Mouse (Mus musculus) myocyte (in vitro differentiated cells): ENCODE data around the gene Nfia. TPM values are rescaled to one million over a fixed set of nuclear protein-coding genes. Genes with fewer than 3 reads are reported as not detected.

Experiments
- H3K27me3 ChIP-seq: one replicate; pipeline ENCODE4 v1.6.1; 2011; ENCODE audit not compliant: control insufficient read depth, insufficient read depth, insufficient read length
- H3K36me3 ChIP-seq: one replicate; pipeline ENCODE4 v1.6.1; 2011; ENCODE audit not compliant: control insufficient read depth, insufficient read depth
- H3K4me2 ChIP-seq: one replicate; pipeline ENCODE4 v1.6.1; 2011; ENCODE audit warnings: low read depth, control low read depth
- H3K4me3 ChIP-seq: one replicate; pipeline ENCODE4 v1.5.1; 2011; ENCODE audit warnings: mild to moderate bottlenecking, control low read depth, moderate library complexity
- H3K79me2 ChIP-seq: one replicate; pipeline ENCODE4 v1.6.1; 2011; ENCODE audit not compliant: control insufficient read depth, insufficient read depth
- H3ac ChIP-seq: one replicate; pipeline ENCODE4 v1.6.1; 2011; ENCODE audit not compliant: control insufficient read depth, insufficient read length
- CEBPB ChIP-seq: IDR thresholded peaks from 2 replicates; pipeline ENCODE4 v1.6.1; 2011; ENCODE audit warnings: mild to moderate bottlenecking, moderate library complexity; ENCODE audit not compliant: poor library complexity, insufficient read depth, severe bottlenecking
- E2F4 ChIP-seq: IDR thresholded peaks from one replicate; pipeline ENCODE4 v1.6.1; 2011; ENCODE audit warnings: mild to moderate bottlenecking, control low read depth, moderate library complexity; ENCODE audit not compliant: insufficient read depth
- MAX ChIP-seq: IDR thresholded peaks from one replicate; pipeline ENCODE4 v1.6.1; 2011; ENCODE audit warnings: low read depth, mild to moderate bottlenecking, control low read depth
- MYOD1 ChIP-seq, 3 experiments: IDR thresholded peaks; one replicate each; pipeline ENCODE4 v1.6.1; 2011; ENCODE audit warnings: control low read depth in 2 of 3, low read depth in 2 of 3, mild to moderate bottlenecking in 2 of 3, moderate library complexity in 1 of 3; ENCODE audit not compliant: insufficient read length in 2 of 3, control insufficient read depth in 1 of 3
- MYOG ChIP-seq, 3 experiments: IDR thresholded peaks; one replicate each; pipeline ENCODE4 v1.6.1; 2011; ENCODE audit warnings: control low read depth in 2 of 3, low read depth in 2 of 3, mild to moderate bottlenecking in 2 of 3; ENCODE audit not compliant: insufficient read length in 2 of 3, control insufficient read depth in 1 of 3, insufficient read depth in 1 of 3
- POLR2A ChIP-seq: IDR thresholded peaks from one replicate; pipeline ENCODE4 v1.6.1; 2011; ENCODE audit warnings: low read depth, mild to moderate bottlenecking, control low read depth, moderate library complexity; ENCODE audit not compliant: insufficient read length
- POLR2AphosphoS2 ChIP-seq: IDR thresholded peaks from one replicate; pipeline ENCODE4 v1.6.1; 2011; ENCODE audit warnings: low read depth, control low read depth; ENCODE audit not compliant: insufficient read length
- REST ChIP-seq: IDR thresholded peaks from one replicate; pipeline ENCODE4 v1.6.1; 2011; ENCODE audit warnings: mild to moderate bottlenecking, control low read depth, moderate library complexity; ENCODE audit not compliant: insufficient read depth, insufficient read length
- SRF ChIP-seq: IDR thresholded peaks from one replicate; pipeline ENCODE4 v1.6.1; 2011; ENCODE audit warnings: low read depth; ENCODE audit not compliant: control insufficient read depth, insufficient read length
- TCF12 ChIP-seq: IDR thresholded peaks from one replicate; pipeline ENCODE4 v1.6.1; 2011; ENCODE audit warnings: mild to moderate bottlenecking, control low read depth; ENCODE audit not compliant: poor library complexity, insufficient read depth, severe bottlenecking
- TCF3 ChIP-seq: IDR thresholded peaks from one replicate; pipeline ENCODE4 v1.6.1; 2011; ENCODE audit warnings: low read depth, control low read depth; ENCODE audit not compliant: insufficient read length
- USF1 ChIP-seq: IDR thresholded peaks from one replicate; pipeline ENCODE4 v1.6.1; 2011; ENCODE audit warnings: low read depth, mild to moderate bottlenecking, control low read depth, moderate library complexity
- polyA plus RNA-seq: library from polyadenylated mRNA; unstranded; fragments of >200 nt; fragmentation: generic; extraction: Trizol; gene quantifications from one replicate; pipeline ENCODE4 v1.2.1, GENCODE M21; 2012; ENCODE audit warnings: missing spikeins

Gene Nfia
- polyA plus RNA-seq, 1 experiment = 0.25 TPM

GRCm38 (mm10) chr4:97865410-97865953, 92.9 kb downstream of the Nfia start:
- Histone ChIP-seq H3K4me3 (no peak overlapping the region), H3K36me3 (no peaks in the 10 kb centered on the region), H3ac (no peak overlapping the region), H3K27me3 (no peaks in the 10 kb centered on the region), H3K79me2 (no peaks in the 10 kb centered on the region), H3K4me2 (no peak overlapping the region)
- no peak for TF ChIP-seq MYOG (IDR thresholded peaks at IDR 0.05; ENCODE audit: control insufficient read depth in 1 of 3, insufficient read depth in 1 of 3, insufficient read length in 2 of 3, low read depth in 2 of 3)

DNA sequence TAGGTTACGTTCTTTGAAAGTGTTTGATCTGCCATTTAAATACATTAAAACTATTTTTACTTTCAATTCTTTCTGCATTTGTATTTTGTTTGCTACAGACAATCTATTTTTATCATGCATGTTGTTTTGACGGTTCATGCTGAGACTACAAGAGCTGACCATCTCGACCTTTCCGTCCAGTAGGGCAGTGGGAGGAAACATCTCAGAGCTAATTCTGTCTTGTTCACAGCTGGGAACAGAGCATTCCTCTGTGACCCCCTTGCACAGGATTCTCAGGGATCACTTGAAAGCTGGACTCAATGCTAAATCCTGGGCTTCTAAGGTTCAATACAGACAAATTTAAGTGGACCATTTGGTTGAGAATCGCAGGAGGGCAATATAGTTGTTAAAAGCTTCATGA, 93.9 kb downstream of the Nfia start:
- TF ChIP-seq E2F4 (no peak), TCF12 (no peak), MYOG (IDR thresholded peaks at IDR 0.05; ENCODE audit: control insufficient read depth in 1 of 3, insufficient read depth in 1 of 3, insufficient read length in 2 of 3, low read depth in 2 of 3) (no peak), POLR2A (no peak), TCF3 (no peak), MAX (no peak)
- no peak overlapping the region for H3K4me3 ChIP-seq
- no peak overlapping the region for H3ac ChIP-seq
- H3K79me2 ChIP-seq = no peaks in the 10 kb centered on the region
- no peaks in the 10 kb centered on the region for H3K27me3 ChIP-seq
- H3K36me3 ChIP-seq = no peaks in the 10 kb centered on the region
- H3K4me2 ChIP-seq = no peak overlapping the region

DNA sequence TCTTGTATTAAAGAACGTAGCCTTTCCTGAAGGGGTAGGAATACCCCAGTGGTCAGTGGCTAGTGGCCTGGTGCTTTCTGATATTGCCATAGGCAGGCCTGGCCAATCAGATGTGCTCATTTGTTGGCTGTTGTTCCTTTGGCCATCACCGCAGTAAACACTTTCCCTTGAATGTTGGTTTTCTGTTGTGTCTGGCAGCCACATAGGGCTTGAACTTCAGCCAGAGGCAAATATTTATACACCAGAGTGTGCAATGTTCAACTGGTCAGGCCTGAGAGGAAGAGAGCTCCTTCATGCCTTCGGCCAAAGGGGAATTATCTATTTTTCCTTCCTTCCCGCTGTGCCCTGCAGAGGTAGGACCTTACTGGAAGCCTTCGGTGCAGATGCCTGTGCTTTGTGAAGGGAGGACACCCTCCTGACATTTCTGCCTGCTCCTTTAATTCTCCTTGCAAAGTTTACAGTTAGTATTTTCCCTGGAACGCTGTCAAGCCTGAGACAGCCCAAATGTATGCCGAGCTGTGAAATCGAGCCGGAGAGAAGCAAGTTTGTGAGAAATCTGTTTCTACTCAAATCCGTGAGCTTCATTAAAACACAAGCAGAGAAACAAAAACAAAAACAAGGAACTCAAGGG, 95.9 kb downstream of the Nfia start:
- no peak overlapping the region for H3ac ChIP-seq
- TF ChIP-seq POLR2A (no peak), TCF12 (no peak), MAX (no peak), SRF (no peak), CEBPB (no peak), TCF3 (no peak), MYOG (IDR thresholded peaks at IDR 0.05; ENCODE audit: control insufficient read depth in 1 of 3, insufficient read depth in 1 of 3, insufficient read length in 2 of 3, low read depth in 2 of 3) (no peak), REST (no peak), USF1 (no peak), MYOD1 (IDR thresholded peaks at IDR 0.05; ENCODE audit: control insufficient read depth in 1 of 3, insufficient read length in 2 of 3, low read depth in 2 of 3) (no peak), E2F4 (no peak), POLR2AphosphoS2 (no peak)

GRCm38 (mm10) chr4:97868938-97869440, 96.5 kb downstream of the Nfia start:
- no peak overlapping the region for H3K4me3 ChIP-seq
- no peaks in the 10 kb centered on the region for H3K36me3 ChIP-seq
- H3K4me2 ChIP-seq = no peak overlapping the region
- no peak overlapping the region for H3ac ChIP-seq
- no peaks in the 10 kb centered on the region for H3K27me3 ChIP-seq
- H3K79me2 ChIP-seq = no peaks in the 10 kb centered on the region
- TF ChIP-seq MYOD1 (IDR thresholded peaks at IDR 0.05; ENCODE audit: control insufficient read depth in 1 of 3, insufficient read length in 2 of 3, low read depth in 2 of 3) = no peak
- no peak for TF ChIP-seq REST
- TF ChIP-seq CEBPB = no peak
- TF ChIP-seq SRF = no peak
- TF ChIP-seq USF1 = no peak
- TF ChIP-seq MYOG (IDR thresholded peaks at IDR 0.05; ENCODE audit: control insufficient read depth in 1 of 3, insufficient read depth in 1 of 3, insufficient read length in 2 of 3, low read depth in 2 of 3) = no peak
- no peak for TF ChIP-seq MAX
- TF ChIP-seq POLR2AphosphoS2 = no peak
- TF ChIP-seq POLR2A = no peak
- TF ChIP-seq TCF3 = no peak
- no peak for TF ChIP-seq TCF12
- no peak for TF ChIP-seq E2F4

More for the DNA sequence above, 95.9 kb downstream of the Nfia start:
- Histone ChIP-seq H3K4me3 (no peak overlapping the region), H3K79me2 (no peaks in the 10 kb centered on the region), H3K36me3 (no peaks in the 10 kb centered on the region), H3K27me3 (no peaks in the 10 kb centered on the region), H3K4me2 (no peak overlapping the region)

DNA sequence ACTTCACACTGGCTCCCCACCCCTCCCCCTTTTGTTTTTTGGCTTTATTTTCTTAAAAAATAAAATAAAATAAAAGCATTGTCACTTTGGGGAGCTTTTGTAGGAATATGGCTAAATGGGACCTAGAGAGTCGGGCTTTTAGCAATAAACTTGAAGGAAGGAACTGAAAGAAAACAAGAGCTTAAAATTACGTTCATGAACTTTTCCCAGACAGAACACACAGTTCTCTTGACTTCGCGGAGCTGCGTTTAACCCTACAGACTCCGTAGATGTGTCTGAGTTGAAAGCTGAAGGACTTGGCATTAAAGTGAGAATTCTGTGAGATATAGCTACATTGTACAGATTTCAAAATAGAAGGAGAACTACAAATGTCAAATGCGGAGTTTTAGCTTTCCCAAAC, 96.9 kb downstream of the Nfia start:
- TF ChIP-seq MYOD1 (IDR thresholded peaks at IDR 0.05; ENCODE audit: control insufficient read depth in 1 of 3, insufficient read length in 2 of 3, low read depth in 2 of 3) (no peak), TCF12 (no peak), REST (no peak), CEBPB (no peak), MAX (no peak), POLR2A (no peak), POLR2AphosphoS2 (no peak), MYOG (IDR thresholded peaks at IDR 0.05; ENCODE audit: control insufficient read depth in 1 of 3, insufficient read depth in 1 of 3, insufficient read length in 2 of 3, low read depth in 2 of 3) (no peak), USF1 (no peak), SRF (no peak), TCF3 (no peak), E2F4 (no peak)
- Histone ChIP-seq H3K79me2 (no peaks in the 10 kb centered on the region), H3K27me3 (no peaks in the 10 kb centered on the region), H3K4me3 (no peak overlapping the region), H3ac (no peak overlapping the region), H3K4me2 (no peak overlapping the region), H3K36me3 (no peaks in the 10 kb centered on the region)
